Mouse (Mus musculus): ENCODE measurements around the gene Btnl10. TPM values are rescaled to one million over a fixed set of nuclear protein-coding genes. Genes with fewer than 3 reads are reported as not detected.

Gene Btnl10
- polyA plus RNA-seq (2014; fragmentation: Illumina TruSeq; extraction: RNeasy Lipid Tissue Mini Kit (QIAGEN cat#74804); ENCODE audit: low replicate concordance), result not detected

GRCm38 (mm10) chr11:58917745-58918366, at the start of gene Btnl10:
Gene Btnl10, plus strand, starts transcription at chr11:58917908.

GRCm38 (mm10) chr11:58903511-58904409, 13.9 kb upstream of the Btnl10 start, which contains the start of gene Zfp39:
Gene Zfp39, minus strand, starts transcription at chr11:58904225.

GRCm38 (mm10) chr11:58938322-58939087, 20.8 kb downstream of the Btnl10 start, which contains the start of gene Rnf187:
Gene Rnf187, minus strand, starts transcription at chr11:58938916.

GRCm38 (mm10) chr11:58948542-58949479, 31.1 kb downstream of the Btnl10 start, which contains the start of gene Hist3h2ba:
Gene Hist3h2ba, plus strand, starts transcription at chr11:58948920.

GRCm38 (mm10) chr11:58954420-58955142, 36.9 kb downstream of the Btnl10 start, which contains the start of the genes Hist3h2a and Trim17:
Gene Hist3h2a, plus strand, starts transcription at chr11:58954685.
Gene Trim17, plus strand, starts transcription at chr11:58954685.

Other genes with a start within 250 kb of the Btnl10 start
- gene Olfr320, start 236.8 kb upstream of the Btnl10 start, polyA plus RNA-seq (2014; fragmentation: Illumina TruSeq; extraction: RNeasy Lipid Tissue Mini Kit (QIAGEN cat#74804); ENCODE audit: low replicate concordance), result not detected
- gene Olfr319, start 218.7 kb upstream of the Btnl10 start, polyA plus RNA-seq (2014; fragmentation: Illumina TruSeq; extraction: RNeasy Lipid Tissue Mini Kit (QIAGEN cat#74804); ENCODE audit: low replicate concordance), result not detected
- gene Olfr318, start 193.9 kb upstream of the Btnl10 start, polyA plus RNA-seq (2014; fragmentation: Illumina TruSeq; extraction: RNeasy Lipid Tissue Mini Kit (QIAGEN cat#74804); ENCODE audit: low replicate concordance), result not detected
- not detected for gene Olfr317, start 178.7 kb upstream of the Btnl10 start, polyA plus RNA-seq (2014; fragmentation: Illumina TruSeq; extraction: RNeasy Lipid Tissue Mini Kit (QIAGEN cat#74804); ENCODE audit: low replicate concordance)
- gene Olfr316, start 165.2 kb upstream of the Btnl10 start, polyA plus RNA-seq (2014; fragmentation: Illumina TruSeq; extraction: RNeasy Lipid Tissue Mini Kit (QIAGEN cat#74804); ENCODE audit: low replicate concordance), result not detected
- not detected for gene Olfr315, start 144.7 kb upstream of the Btnl10 start, polyA plus RNA-seq (2014; fragmentation: Illumina TruSeq; extraction: RNeasy Lipid Tissue Mini Kit (QIAGEN cat#74804); ENCODE audit: low replicate concordance)
- not detected for gene Olfr314, start 135.0 kb upstream of the Btnl10 start, polyA plus RNA-seq (2014; fragmentation: Illumina TruSeq; extraction: RNeasy Lipid Tissue Mini Kit (QIAGEN cat#74804); ENCODE audit: low replicate concordance)
- gene Fam183b, start 115.9 kb upstream of the Btnl10 start, polyA plus RNA-seq (2014; fragmentation: Illumina TruSeq; extraction: RNeasy Lipid Tissue Mini Kit (QIAGEN cat#74804); ENCODE audit: low replicate concordance), result 3.0 TPM
- gene Olfr313, start 102.9 kb upstream of the Btnl10 start, polyA plus RNA-seq (2014; fragmentation: Illumina TruSeq; extraction: RNeasy Lipid Tissue Mini Kit (QIAGEN cat#74804); ENCODE audit: low replicate concordance), result not detected
- gene Olfr312, start 88.7 kb upstream of the Btnl10 start, polyA plus RNA-seq (2014; fragmentation: Illumina TruSeq; extraction: RNeasy Lipid Tissue Mini Kit (QIAGEN cat#74804); ENCODE audit: low replicate concordance), result not detected
- not detected for gene Olfr311, start 78.7 kb upstream of the Btnl10 start, polyA plus RNA-seq (2014; fragmentation: Illumina TruSeq; extraction: RNeasy Lipid Tissue Mini Kit (QIAGEN cat#74804); ENCODE audit: low replicate concordance)
- gene Gm12258, start 70.8 kb upstream of the Btnl10 start, polyA plus RNA-seq (2014; fragmentation: Illumina TruSeq; extraction: RNeasy Lipid Tissue Mini Kit (QIAGEN cat#74804); ENCODE audit: low replicate concordance), result 7.5 TPM
- 7.6 TPM for gene 2810021J22Rik, start 50.7 kb upstream of the Btnl10 start, polyA plus RNA-seq (2014; fragmentation: Illumina TruSeq; extraction: RNeasy Lipid Tissue Mini Kit (QIAGEN cat#74804); ENCODE audit: low replicate concordance)
- 1.9 TPM for gene Zfp39, start 13.7 kb upstream of the Btnl10 start, polyA plus RNA-seq (2014; fragmentation: Illumina TruSeq; extraction: RNeasy Lipid Tissue Mini Kit (QIAGEN cat#74804); ENCODE audit: low replicate concordance)
- 3.1 TPM for gene Rnf187, start 21.0 kb downstream of the Btnl10 start, polyA plus RNA-seq (2014; fragmentation: Illumina TruSeq; extraction: RNeasy Lipid Tissue Mini Kit (QIAGEN cat#74804); ENCODE audit: low replicate concordance)
- not detected for gene Hist3h2ba, start 31.0 kb downstream of the Btnl10 start, polyA plus RNA-seq (2014; fragmentation: Illumina TruSeq; extraction: RNeasy Lipid Tissue Mini Kit (QIAGEN cat#74804); ENCODE audit: low replicate concordance)
- gene Hist3h2a, start 36.8 kb downstream of the Btnl10 start, polyA plus RNA-seq (2014; fragmentation: Illumina TruSeq; extraction: RNeasy Lipid Tissue Mini Kit (QIAGEN cat#74804); ENCODE audit: low replicate concordance), result 8.1 TPM
- gene Trim17, start 36.8 kb downstream of the Btnl10 start, polyA plus RNA-seq (2014; fragmentation: Illumina TruSeq; extraction: RNeasy Lipid Tissue Mini Kit (QIAGEN cat#74804); ENCODE audit: low replicate concordance), result not detected
- gene Trim11, start 60.2 kb downstream of the Btnl10 start, polyA plus RNA-seq (2014; fragmentation: Illumina TruSeq; extraction: RNeasy Lipid Tissue Mini Kit (QIAGEN cat#74804); ENCODE audit: low replicate concordance), result 1.6 TPM
- gene Obscn, start 218.5 kb downstream of the Btnl10 start, polyA plus RNA-seq (2014; fragmentation: Illumina TruSeq; extraction: RNeasy Lipid Tissue Mini Kit (QIAGEN cat#74804); ENCODE audit: low replicate concordance), result not detected
- 0.78 TPM for gene Iba57, start 245.8 kb downstream of the Btnl10 start, polyA plus RNA-seq (2014; fragmentation: Illumina TruSeq; extraction: RNeasy Lipid Tissue Mini Kit (QIAGEN cat#74804); ENCODE audit: low replicate concordance)